13 mouse cellular contexts compared by ENCODE assay signal in genomic region chr17:26028261-26028660, GRCm38 (mm10).
"Had no signal": no experiment of that assay in that cellular context is flagged by ENCODE, and none has a peak within 500 bp of the region (broad histone marks: within the 10 kb centered on the region; RNA-seq: fewer than 3 reads in every experiment).

No protein-coding gene starts in this region.

- DNase-seq: kidney, postnatal 10 days; kidney, postnatal 4 days; lung, embryonic 14.5 days; lung, postnatal 4 days; right cerebral cortex, postnatal 14 days; thymus, adult 2 months; thymus, postnatal 25 days had no signal

- H3K9me3 ChIP-seq: limb, embryonic 15.5 days; liver, embryonic 12.5 days; midbrain, embryonic 10.5 days; midbrain, embryonic 15.5 days; neural tube, embryonic 13.5 days; stomach, embryonic 15.5 days had no signal

- H3K9ac ChIP-seq: limb, embryonic 15.5 days; liver, embryonic 12.5 days; lung, embryonic 14.5 days; midbrain, embryonic 15.5 days; neural tube, embryonic 13.5 days; stomach, embryonic 15.5 days had no signal

- ATAC-seq: liver, embryonic 12.5 days; midbrain, embryonic 15.5 days had no signal

- H3K4me3 ChIP-seq: limb, embryonic 15.5 days; liver, embryonic 12.5 days; midbrain, embryonic 10.5 days; midbrain, embryonic 15.5 days; neural tube, embryonic 13.5 days; stomach, embryonic 15.5 days had no signal

- H3K36me3 ChIP-seq: liver, embryonic 12.5 days; stomach, embryonic 15.5 days had no signal

- H3K27me3 ChIP-seq: limb, embryonic 15.5 days; midbrain, embryonic 15.5 days; neural tube, embryonic 13.5 days; stomach, embryonic 15.5 days had no signal

- H3K4me1 ChIP-seq: limb, embryonic 15.5 days; midbrain, embryonic 10.5 days; midbrain, embryonic 15.5 days; neural tube, embryonic 13.5 days; stomach, embryonic 15.5 days had no signal

- H3K27ac ChIP-seq: limb, embryonic 15.5 days; liver, embryonic 12.5 days; midbrain, embryonic 10.5 days; midbrain, embryonic 15.5 days; neural tube, embryonic 13.5 days; stomach, embryonic 15.5 days had no signal

- H3K4me2 ChIP-seq: limb, embryonic 15.5 days; liver, embryonic 12.5 days; lung, embryonic 14.5 days; midbrain, embryonic 15.5 days; neural tube, embryonic 13.5 days; stomach, embryonic 15.5 days had no signal
